Mouse (Mus musculus) ES-CJ7 (cell line): ENCODE results near the gene Cant1.
A peak's percentile ranks its signal among the peaks of the same experiment; 100 is the strongest.

Experiments
- DNase-seq: peaks from one replicate; pipeline ENCODE4 v3.0.0; 2011; ENCODE audit warnings: low read depth, low spot score

Gene Cant1

GRCm38 (mm10) chr11:118418834-118419504, at the start of gene Cant1:
Gene Cant1, minus strand, starts transcription at chr11:118419086.
- peak; percentile 100 for DNase-seq

GRCm38 (mm10) chr11:118467441-118468035, 48.7 kb upstream of the Cant1 start:
- peak; percentile 63 for DNase-seq

DNA sequence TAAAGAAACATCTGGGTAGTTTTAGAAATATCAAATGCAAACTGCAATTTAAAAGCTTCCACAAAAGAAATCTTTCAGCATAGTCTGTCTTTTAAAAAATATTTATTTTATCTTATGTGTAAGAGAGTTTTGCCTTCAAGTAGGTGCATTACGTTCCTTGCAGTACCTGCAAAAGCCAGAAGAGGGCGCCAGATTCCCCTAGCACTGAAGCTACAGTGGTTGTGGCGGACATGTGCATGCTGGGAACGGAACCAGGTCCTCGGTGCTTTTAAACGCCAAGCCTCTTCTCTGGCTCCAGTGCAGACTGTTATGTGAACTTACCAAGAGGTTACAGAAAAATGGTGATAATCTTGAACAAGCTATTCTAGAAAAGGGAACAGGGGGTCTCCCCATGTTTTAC, 41.4 kb upstream of the Cant1 start:
- peak; percentile 79 for DNase-seq

GRCm38 (mm10) chr11:118459536-118459935, 40.6 kb upstream of the Cant1 start:
- no peak for DNase-seq

- DNase-seq = no peak
Observed at GRCm38 (mm10) chr11:118459051-118459450, 40.2 kb upstream of the Cant1 start.

- DNase-seq = no peak
Observed at GRCm38 (mm10) chr11:118456937-118457336, 38.1 kb upstream of the Cant1 start.

- DNase-seq = no peak
Observed at GRCm38 (mm10) chr11:118455788-118456187, 36.9 kb upstream of the Cant1 start.

DNA sequence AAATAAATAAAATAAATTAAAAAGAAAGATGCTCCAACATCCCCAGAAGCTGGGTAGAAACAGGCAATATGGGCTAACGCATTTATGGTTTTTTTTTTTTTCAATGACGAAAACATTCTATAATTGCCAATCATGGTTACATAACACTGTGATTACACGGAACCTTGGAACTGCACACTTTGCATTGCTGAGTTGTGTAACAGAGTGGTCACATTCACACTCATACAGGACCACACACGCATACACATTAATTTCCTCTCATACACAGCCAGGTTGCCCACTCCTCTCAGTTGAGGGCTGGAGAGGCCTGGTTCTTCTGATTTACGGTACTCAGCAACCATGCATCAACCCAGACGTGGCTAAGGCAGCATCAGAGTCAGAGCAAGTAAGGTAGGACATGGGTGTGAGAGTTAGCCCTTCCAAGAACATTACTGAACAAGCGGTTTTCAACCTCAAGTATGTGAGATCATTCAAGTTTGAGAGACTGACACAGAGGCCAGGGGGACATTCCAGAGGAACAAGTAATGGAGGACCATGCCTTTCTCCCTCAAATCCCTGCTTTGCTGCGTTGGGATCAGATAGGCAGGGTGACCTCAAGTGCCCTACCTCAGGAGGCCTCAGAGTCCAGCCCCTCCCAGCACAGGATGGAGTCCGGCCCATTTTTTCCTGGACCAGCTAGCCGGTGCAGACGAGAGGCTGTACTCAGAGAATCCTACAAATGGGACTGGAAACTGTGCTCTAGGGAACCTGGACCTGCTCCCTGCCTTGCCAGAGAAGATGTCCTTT, 35.2 kb upstream of the Cant1 start:
- no peak for DNase-seq

GRCm38 (mm10) chr11:118452955-118453354, 34.1 kb upstream of the Cant1 start:
- no peak for DNase-seq

DNA sequence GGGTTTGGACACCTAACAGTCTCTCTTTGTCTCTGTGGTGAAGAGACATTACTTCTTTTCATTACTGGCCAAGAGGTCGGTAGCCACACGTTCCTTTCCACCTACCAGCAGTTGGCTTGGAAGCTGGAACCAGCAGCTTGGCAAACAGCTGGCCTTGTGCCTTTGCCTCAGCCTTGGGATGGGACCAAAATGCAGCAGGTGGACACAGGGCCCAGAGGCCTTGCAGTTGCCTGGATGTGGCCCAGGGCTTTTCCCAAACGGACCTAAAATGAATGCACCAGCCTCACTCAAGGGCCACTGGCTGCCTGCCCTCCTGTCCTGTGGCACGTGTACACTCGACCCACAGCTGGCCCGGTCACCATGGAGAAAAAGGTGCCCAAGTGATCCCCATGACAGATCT, 32.3 kb upstream of the Cant1 start:
- DNase-seq = no peak

DNA sequence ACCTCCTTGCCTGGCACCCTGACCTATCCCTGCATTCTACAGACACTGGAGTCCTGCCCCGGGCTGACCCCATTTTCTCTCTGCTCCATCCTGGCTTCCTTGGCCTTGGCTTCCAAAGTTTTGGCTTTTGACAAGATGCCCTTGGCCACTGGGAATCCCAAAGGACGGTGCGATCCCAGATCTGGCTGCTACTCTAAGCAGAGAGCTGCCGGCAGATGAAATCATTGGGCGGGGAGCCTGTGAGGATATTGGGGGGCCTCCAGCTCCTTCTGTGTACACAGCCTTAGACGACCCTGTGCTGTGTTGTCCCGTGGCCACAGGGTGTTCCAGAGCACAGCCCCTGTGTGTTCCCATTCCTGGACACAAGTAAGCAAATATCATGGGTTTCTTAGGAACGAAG, 29.5 kb upstream of the Cant1 start:
- DNase-seq = no peak

DNA sequence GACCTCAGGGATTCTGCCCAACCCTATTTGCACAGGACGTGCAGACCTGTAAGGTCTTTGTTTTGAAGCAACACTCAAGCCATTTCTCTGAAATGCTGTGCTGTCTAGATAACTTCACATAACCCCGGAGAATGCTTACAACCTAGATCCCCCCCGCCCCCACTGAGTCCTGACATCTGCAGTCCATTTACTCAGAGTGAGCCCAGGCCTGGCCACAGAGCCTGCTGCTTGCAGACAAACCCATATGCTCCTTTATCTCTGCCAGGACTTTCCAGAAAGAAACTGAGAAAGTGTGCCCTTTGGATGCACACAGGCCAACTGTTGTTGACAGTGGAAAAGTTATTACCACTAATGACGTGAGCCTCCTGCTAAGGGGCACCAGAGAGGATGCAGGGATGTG, 28.5 kb upstream of the Cant1 start:
- DNase-seq = no peak

GRCm38 (mm10) chr11:118445843-118446242, 27.0 kb upstream of the Cant1 start:
- DNase-seq = peak; percentile 70

DNA sequence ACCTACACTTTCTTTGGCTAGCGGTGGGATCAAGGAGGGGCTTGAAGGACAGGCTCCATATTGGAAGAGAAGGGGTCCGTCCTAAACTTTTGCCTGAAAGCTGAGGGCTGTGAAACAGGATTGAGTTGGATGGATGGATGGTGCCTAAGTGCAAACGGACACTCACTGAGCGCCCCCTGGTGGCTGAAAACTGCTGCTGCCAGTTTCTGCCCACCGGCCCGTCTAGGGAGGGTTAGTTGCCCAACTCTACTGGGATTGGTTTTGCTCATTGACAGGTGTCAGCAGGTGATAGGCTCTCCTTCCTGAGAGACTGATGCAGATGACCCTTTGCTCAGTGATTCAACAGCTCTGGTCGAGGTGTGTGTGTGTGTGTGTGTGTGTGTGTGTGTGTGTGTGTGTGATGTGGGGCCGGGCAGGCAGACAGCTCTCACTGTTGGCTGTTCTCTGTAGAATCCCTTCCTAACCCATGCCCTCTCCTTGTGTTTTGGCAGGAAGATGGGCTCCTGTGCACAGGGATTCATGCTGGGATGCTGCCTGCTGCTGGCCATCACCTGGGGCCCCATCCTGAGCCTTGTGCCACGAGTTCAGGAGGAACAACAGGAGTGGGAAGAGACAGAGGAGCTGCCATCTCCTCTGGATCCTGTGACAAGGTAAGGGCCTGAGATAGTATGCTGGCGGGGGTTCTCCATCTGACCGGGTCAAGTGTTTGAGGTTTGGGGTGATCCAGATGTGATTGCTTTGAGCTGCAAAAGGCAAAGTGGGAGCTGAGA, 24.5 kb upstream of the Cant1 start:
- peak; percentile 40 for DNase-seq

GRCm38 (mm10) chr11:118442691-118443090, 23.8 kb upstream of the Cant1 start:
- no peak for DNase-seq

DNA sequence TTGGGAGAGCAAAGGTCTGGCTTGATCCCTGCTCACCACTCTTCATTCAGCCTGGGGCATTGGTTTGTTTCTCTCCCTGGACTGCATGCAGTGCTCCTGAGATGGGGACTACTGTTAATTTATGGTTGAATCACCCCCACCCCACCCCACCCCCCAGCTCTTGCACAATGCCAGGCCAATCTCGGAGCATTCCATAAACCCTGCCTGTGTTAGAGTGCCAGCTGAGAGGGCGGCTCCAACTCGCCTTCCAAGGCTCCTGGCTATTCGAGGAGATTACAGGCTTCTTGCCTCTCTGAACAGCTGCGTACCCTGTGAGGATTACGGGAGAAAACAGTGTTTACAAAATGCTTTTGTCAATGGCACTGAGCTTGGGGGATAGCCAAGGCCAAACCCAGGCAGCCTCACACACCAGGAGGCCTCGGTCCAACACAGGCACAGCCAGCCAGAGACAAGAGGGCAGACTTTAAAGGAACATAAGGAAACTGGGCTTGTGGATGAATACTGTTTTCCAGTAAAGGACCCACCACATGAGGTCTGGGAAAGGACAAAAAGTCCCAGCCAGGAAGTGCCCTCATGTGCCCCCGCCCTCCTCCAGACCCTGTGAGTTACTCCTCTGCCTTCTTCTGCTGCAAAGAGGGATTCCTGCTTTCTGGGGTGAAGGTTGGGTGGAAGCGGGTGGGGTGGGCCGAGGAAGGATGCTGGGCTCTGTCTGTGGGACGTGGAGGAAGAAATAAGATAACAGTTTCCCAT, 20.0 kb upstream of the Cant1 start:
- DNase-seq = no peak

DNA sequence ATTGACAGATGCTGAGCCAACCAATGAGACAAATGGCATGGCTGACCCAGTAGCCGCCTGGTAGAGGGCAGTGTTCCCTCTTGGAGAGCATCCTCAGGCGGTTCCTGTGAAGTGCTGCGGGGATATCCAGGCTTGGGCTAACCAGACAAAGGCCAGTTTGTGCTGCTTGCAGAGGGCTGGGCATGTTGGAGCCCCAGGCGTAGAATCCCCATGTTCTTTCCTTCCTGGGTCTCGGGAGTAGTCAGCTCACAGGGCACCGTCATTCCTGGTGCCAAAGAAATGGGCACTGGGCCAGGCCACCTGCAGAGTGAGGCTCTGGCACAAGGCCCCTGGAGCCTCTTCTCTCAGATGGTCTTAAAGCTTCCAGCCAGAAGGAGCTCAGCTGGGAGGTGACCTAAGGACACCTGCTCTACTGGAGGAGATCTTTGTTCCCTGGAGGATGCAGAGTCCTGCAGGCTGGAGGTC, 17.6 kb upstream of the Cant1 start:
- DNase-seq = no peak

- no peak for DNase-seq
Observed at GRCm38 (mm10) chr11:118434093-118434492, 15.2 kb upstream of the Cant1 start.

DNA sequence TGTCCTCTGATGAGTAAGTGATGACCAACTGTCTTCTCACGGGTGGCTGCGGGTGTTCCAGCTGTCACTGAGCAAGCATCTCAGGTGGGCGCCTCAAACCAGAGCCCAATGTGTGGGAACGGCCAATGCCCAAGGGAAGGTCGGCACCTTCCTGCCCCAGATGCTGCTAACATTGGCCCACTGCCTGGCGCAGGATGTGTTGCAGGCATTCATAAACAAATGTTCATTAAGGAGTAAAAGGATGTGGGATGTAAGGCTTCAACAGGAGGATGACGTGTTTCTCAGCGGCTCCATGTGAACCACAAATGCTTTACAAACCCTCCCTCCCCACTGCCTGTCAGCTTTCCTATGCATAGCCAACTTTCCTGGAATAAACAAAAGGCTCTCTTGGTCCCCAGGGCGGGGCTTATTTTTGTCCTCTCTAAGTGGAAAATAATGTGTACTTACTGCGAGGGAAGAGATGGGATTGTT, 14.5 kb upstream of the Cant1 start:
- no peak for DNase-seq

- DNase-seq = no peak
Observed at GRCm38 (mm10) chr11:118431100-118431948, 12.4 kb upstream of the Cant1 start.
